Mouse (Mus musculus): ENCODE results near the gene H2afy. TPM values are rescaled to one million over a fixed set of nuclear protein-coding genes. Genes with fewer than 3 reads are reported as not detected.
A peak's percentile ranks its signal among the peaks of the same experiment; 100 is the strongest.
"Not testable (repeated sequence)": the region's sequence is repeated elsewhere in the genome, so short reads cannot be mapped to it uniquely, and the experiment has no call there.

H2afy gene
- polyA plus RNA-seq, 1 experiment from 2014 or later = 273 TPM

DNA sequence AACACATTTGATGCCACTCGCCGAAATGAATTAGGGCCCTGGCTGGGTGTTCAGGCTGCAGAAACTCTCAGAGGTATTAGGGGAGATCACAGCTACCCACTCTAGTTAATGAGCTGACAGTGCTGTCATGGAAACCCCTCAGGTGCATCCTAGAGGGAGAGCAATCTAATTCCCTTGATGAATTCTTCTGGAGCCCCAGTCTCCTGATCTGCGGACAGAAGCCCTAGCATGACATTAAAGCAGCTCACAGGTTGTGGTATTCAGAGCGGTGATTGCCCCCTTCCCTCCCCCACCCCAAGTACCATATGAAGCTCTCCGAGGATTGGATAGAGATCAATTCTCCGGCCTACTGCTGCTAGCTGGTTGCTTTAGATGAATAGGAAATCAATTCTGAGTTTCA is 82.1 kb downstream of the H2afy start:
- Histone ChIP-seq H3K9me3 (ENCODE audit: control insufficient read depth, low read length) (no peaks in the 10 kb centered on the region), H3K4me3 (ENCODE audit: low read depth, low read length) (no peak overlapping the region), H3K36me3 (ENCODE audit: control insufficient read depth, insufficient read depth, low read length) (no peaks in the 10 kb centered on the region), H3K27ac (ENCODE audit: low read depth, low read length) (no peak overlapping the region), H3K4me2 (ENCODE audit: low read depth, low read length) (no peak overlapping the region), H3K9ac (replicated peaks; ENCODE audit: low read depth, low read length) (no peak overlapping the region), H3K27me3 (ENCODE audit: control insufficient read depth, insufficient read depth, low read length) (no peaks in the 10 kb centered on the region), H3K4me1 (ENCODE audit: control insufficient read depth, insufficient read depth, low read length) (0 out of 2 replicates have a peak, but pooled peaks cover 2% of the 10 kb centered on the region)
- 53% methylated on average over 6 of the region's 6 CpGs for WGBS
- peak; percentile 24; the same call in 1 of the 2 replicates for ATAC-seq (ENCODE audit: low read depth)

- no peaks in the 10 kb centered on the region for H3K36me3 ChIP-seq (ENCODE audit: control insufficient read depth, insufficient read depth, low read length)
- no peak for ATAC-seq (ENCODE audit: low read depth)
- H3K4me2 ChIP-seq (ENCODE audit: low read depth, low read length) = no peak overlapping the region
- H3K9me3 ChIP-seq (ENCODE audit: control insufficient read depth, low read length) = no peaks in the 10 kb centered on the region
- H3K9ac ChIP-seq (replicated peaks; ENCODE audit: low read depth, low read length) = no peak overlapping the region
- H3K27me3 ChIP-seq (ENCODE audit: control insufficient read depth, insufficient read depth, low read length) = no peaks in the 10 kb centered on the region
- H3K4me3 ChIP-seq (ENCODE audit: low read depth, low read length) = no peak overlapping the region
- no peak overlapping the region for H3K27ac ChIP-seq (ENCODE audit: low read depth, low read length)
- WGBS = 6% methylated on average over 10 of the region's 10 CpGs
- H3K4me1 ChIP-seq (ENCODE audit: control insufficient read depth, insufficient read depth, low read length) = 0 out of 2 replicates have a peak, but pooled peaks cover 2% of the 10 kb centered on the region
Measured at GRCm38 (mm10) chr13:56052781-56053180, 83.4 kb downstream of the H2afy start.

GRCm38 (mm10) chr13:56050246-56050645 is 85.9 kb downstream of the H2afy start:
- no peak for ATAC-seq (ENCODE audit: low read depth)
- Histone ChIP-seq H3K36me3 (ENCODE audit: control insufficient read depth, insufficient read depth, low read length) (no peaks in the 10 kb centered on the region), H3K9ac (replicated peaks; ENCODE audit: low read depth, low read length) (no peak overlapping the region), H3K4me2 (ENCODE audit: low read depth, low read length) (no peak overlapping the region), H3K27ac (ENCODE audit: low read depth, low read length) (no peak overlapping the region), H3K4me3 (ENCODE audit: low read depth, low read length) (no peak overlapping the region), H3K9me3 (ENCODE audit: control insufficient read depth, low read length) (no peaks in the 10 kb centered on the region), H3K27me3 (ENCODE audit: control insufficient read depth, insufficient read depth, low read length) (no peaks in the 10 kb centered on the region), H3K4me1 (ENCODE audit: control insufficient read depth, insufficient read depth, low read length) (0 out of 2 replicates have a peak, but pooled peaks cover 2% of the 10 kb centered on the region)
- WGBS = 17% methylated on average over 6 of the region's 6 CpGs

DNA sequence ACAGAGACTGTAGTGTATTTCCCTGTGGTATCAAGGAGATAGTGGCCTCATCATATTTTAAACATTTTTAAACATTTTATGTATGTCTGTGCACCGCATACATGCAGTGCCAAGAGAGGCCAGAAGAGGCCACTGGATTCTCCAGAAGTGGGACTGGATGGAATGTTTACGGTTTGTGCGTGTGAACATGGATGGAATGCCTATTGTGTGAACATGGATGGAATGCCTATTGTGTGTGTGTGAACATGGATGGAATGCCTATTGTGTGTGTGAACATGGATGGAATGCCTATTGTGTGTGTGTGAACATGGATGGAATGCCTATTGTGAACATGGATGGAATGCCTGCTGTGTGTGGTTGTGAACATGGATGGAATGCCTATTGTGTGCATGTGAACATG is 93.9 kb downstream of the H2afy start:
- 95% methylated on average over 3 of the region's 3 CpGs for WGBS
- Histone ChIP-seq H3K9me3 (ENCODE audit: control insufficient read depth, low read length) (no peaks in the 10 kb centered on the region), H3K27ac (ENCODE audit: low read depth, low read length) (no peak overlapping the region), H3K4me2 (ENCODE audit: low read depth, low read length) (no peak overlapping the region), H3K4me1 (ENCODE audit: control insufficient read depth, insufficient read depth, low read length) (no peaks in the 10 kb centered on the region), H3K36me3 (ENCODE audit: control insufficient read depth, insufficient read depth, low read length) (no peaks in the 10 kb centered on the region), H3K27me3 (ENCODE audit: control insufficient read depth, insufficient read depth, low read length) (no peaks in the 10 kb centered on the region), H3K4me3 (ENCODE audit: low read depth, low read length) (no peak overlapping the region), H3K9ac (replicated peaks; ENCODE audit: low read depth, low read length) (no peak overlapping the region)
- no peak for ATAC-seq (ENCODE audit: low read depth)

DNA sequence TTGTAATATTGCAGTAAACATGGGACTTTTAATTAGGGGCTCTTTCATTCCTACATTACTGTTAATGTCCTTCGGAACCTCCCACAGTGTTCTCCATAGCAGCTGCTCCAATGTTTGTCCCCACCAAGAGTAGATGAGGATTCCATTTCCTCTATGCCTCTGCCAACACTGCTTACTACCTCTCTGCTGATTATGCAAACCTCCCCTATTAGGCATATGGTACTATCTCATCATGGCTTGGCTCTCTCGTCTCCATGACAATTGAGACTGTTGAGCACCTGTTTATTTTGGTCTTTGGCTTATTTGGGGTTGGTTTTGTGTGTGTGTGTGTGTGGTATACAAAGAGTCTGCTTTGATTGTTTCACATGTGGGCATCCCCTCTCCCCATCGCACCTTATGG is 95.5 kb downstream of the H2afy start:
- Histone ChIP-seq H3K4me3 (ENCODE audit: low read depth, low read length) (no peak overlapping the region), H3K9me3 (ENCODE audit: control insufficient read depth, low read length) (no peaks in the 10 kb centered on the region), H3K9ac (replicated peaks; ENCODE audit: low read depth, low read length) (no peak overlapping the region), H3K27me3 (ENCODE audit: control insufficient read depth, insufficient read depth, low read length) (no peaks in the 10 kb centered on the region), H3K36me3 (ENCODE audit: control insufficient read depth, insufficient read depth, low read length) (no peaks in the 10 kb centered on the region), H3K4me2 (ENCODE audit: low read depth, low read length) (no peak overlapping the region), H3K27ac (ENCODE audit: low read depth, low read length) (no peak overlapping the region), H3K4me1 (ENCODE audit: control insufficient read depth, insufficient read depth, low read length) (no peaks in the 10 kb centered on the region)
- ATAC-seq (ENCODE audit: low read depth) = no peak
- 80% methylated on average over 3 of the region's 3 CpGs for WGBS

- Histone ChIP-seq H3K4me2 (ENCODE audit: low read depth, low read length) (no peak overlapping the region), H3K27me3 (ENCODE audit: control insufficient read depth, insufficient read depth, low read length) (no peaks in the 10 kb centered on the region), H3K4me3 (ENCODE audit: low read depth, low read length) (no peak overlapping the region), H3K4me1 (ENCODE audit: control insufficient read depth, insufficient read depth, low read length) (no peaks in the 10 kb centered on the region), H3K27ac (ENCODE audit: low read depth, low read length) (no peak overlapping the region), H3K36me3 (ENCODE audit: control insufficient read depth, insufficient read depth, low read length) (no peaks in the 10 kb centered on the region), H3K9me3 (ENCODE audit: control insufficient read depth, low read length) (no peaks in the 10 kb centered on the region), H3K9ac (replicated peaks; ENCODE audit: low read depth, low read length) (no peak overlapping the region)
- WGBS = 82% methylated on average over 10 of the region's 10 CpGs
- ATAC-seq (ENCODE audit: low read depth) = no peak
Measured at GRCm38 (mm10) chr13:56039610-56040371, 96.4 kb downstream of the H2afy start.

DNA sequence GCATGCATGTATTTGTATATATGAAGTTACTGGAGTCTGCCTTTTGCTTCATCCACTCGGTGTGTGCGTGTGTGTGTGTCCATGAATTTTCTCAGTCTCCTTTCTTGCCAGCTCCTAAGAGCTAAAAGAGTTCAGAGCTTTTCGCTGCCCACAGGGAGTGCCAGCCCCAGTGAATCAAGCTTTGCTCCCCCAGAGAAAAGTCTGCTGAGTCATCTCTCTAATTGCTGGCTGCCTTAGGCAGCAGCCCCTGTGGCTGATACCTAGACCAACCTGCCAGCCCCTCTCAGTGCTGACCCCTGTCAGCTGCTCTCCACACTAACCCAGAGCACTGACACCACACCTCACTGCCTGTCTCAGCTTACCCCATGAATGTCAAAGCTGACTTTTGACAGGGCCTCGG is 107.2 kb downstream of the H2afy start:
- no peak overlapping the region for H3K27ac ChIP-seq (ENCODE audit: low read depth, low read length)
- 87% methylated on average over 4 of the region's 4 CpGs for WGBS
- no peaks in the 10 kb centered on the region for H3K9me3 ChIP-seq (ENCODE audit: control insufficient read depth, low read length)
- ATAC-seq (ENCODE audit: low read depth) = no peak
- H3K9ac ChIP-seq (replicated peaks; ENCODE audit: low read depth, low read length) = no peak overlapping the region
- no peak overlapping the region for H3K4me2 ChIP-seq (ENCODE audit: low read depth, low read length)
- H3K4me3 ChIP-seq (ENCODE audit: low read depth, low read length) = no peak overlapping the region
- H3K4me1 ChIP-seq (ENCODE audit: control insufficient read depth, insufficient read depth, low read length) = no peaks in the 10 kb centered on the region
- H3K36me3 ChIP-seq (ENCODE audit: control insufficient read depth, insufficient read depth, low read length) = no peaks in the 10 kb centered on the region
- H3K27me3 ChIP-seq (ENCODE audit: control insufficient read depth, insufficient read depth, low read length) = no peaks in the 10 kb centered on the region

DNA sequence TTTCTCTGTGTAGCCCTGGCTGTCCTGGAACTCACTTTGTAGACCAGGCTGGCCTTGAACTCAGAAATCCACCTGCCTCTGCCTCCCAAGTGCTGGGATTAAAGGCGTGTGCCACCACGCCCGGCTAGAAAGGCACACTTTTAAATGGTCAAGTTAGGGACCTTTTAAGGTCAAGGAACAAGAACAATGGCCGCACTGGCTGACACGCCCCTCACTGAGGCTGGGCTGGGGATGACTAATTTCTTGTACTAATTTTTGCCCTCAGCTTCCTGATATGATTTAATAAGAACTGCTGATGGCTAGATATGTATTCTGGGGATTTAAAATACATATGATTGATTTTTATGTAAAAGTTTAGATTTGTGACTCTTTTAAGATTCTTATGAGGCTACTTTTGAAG is 108.2 kb downstream of the H2afy start:
- not testable (repeated sequence) for ATAC-seq (ENCODE audit: low read depth); H3K4me3 ChIP-seq (ENCODE audit: low read depth, low read length); H3K4me1 ChIP-seq (ENCODE audit: control insufficient read depth, insufficient read depth, low read length)

DNA sequence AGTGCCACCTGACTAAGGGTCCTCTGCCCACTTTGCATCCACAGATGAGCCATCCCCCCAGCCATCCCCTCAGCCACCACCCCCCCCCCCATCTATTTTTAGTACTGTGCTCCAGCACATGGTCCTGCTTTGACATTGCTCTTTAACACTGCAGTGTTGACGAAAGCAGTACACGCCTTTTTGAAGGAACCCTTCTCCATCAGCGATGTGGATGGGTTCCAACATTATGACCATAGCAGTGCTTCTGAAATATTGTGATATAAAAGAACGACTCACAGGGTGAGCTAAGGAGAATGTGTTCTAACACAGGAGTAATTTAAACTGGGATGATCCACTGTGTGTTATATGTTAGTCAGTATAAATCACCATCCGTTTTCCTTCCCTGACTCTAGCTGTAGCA is 109.5 kb downstream of the H2afy start:
- WGBS = 87% methylated on average over 5 of the region's 5 CpGs
- no peak overlapping the region for H3K4me3 ChIP-seq (ENCODE audit: low read depth, low read length)
- H3K4me1 ChIP-seq (ENCODE audit: control insufficient read depth, insufficient read depth, low read length) = no peaks in the 10 kb centered on the region
- H3K9ac ChIP-seq (replicated peaks; ENCODE audit: low read depth, low read length) = no peak overlapping the region
- ATAC-seq (ENCODE audit: low read depth) = no peak
- no peaks in the 10 kb centered on the region for H3K9me3 ChIP-seq (ENCODE audit: control insufficient read depth, low read length)
- no peak overlapping the region for H3K27ac ChIP-seq (ENCODE audit: low read depth, low read length)
- no peaks in the 10 kb centered on the region for H3K36me3 ChIP-seq (ENCODE audit: control insufficient read depth, insufficient read depth, low read length)
- H3K27me3 ChIP-seq (ENCODE audit: control insufficient read depth, insufficient read depth, low read length) = no peaks in the 10 kb centered on the region
- no peak overlapping the region for H3K4me2 ChIP-seq (ENCODE audit: low read depth, low read length)

More for the DNA sequence above, 108.2 kb downstream of the H2afy start:
- H3K36me3 ChIP-seq (ENCODE audit: control insufficient read depth, insufficient read depth, low read length); H3K27ac ChIP-seq (ENCODE audit: low read depth, low read length); H3K9me3 ChIP-seq (ENCODE audit: control insufficient read depth, low read length); H3K27me3 ChIP-seq (ENCODE audit: control insufficient read depth, insufficient read depth, low read length); H3K9ac ChIP-seq (replicated peaks; ENCODE audit: low read depth, low read length); H3K4me2 ChIP-seq (ENCODE audit: low read depth, low read length): not testable (repeated sequence)
- 70% methylated on average over 5 of the region's 5 CpGs for WGBS

Measured in neural tube, embryonic 14.5 days (tissue).